Mouse (Mus musculus) ES-CJ7 (cell line): ENCODE results near the gene Zfyve19.

Experiments
- DNase-seq: peaks from one replicate; pipeline ENCODE4 v3.0.0; 2011; ENCODE audit warnings: low read depth, low spot score

The Zfyve19 gene

DNA sequence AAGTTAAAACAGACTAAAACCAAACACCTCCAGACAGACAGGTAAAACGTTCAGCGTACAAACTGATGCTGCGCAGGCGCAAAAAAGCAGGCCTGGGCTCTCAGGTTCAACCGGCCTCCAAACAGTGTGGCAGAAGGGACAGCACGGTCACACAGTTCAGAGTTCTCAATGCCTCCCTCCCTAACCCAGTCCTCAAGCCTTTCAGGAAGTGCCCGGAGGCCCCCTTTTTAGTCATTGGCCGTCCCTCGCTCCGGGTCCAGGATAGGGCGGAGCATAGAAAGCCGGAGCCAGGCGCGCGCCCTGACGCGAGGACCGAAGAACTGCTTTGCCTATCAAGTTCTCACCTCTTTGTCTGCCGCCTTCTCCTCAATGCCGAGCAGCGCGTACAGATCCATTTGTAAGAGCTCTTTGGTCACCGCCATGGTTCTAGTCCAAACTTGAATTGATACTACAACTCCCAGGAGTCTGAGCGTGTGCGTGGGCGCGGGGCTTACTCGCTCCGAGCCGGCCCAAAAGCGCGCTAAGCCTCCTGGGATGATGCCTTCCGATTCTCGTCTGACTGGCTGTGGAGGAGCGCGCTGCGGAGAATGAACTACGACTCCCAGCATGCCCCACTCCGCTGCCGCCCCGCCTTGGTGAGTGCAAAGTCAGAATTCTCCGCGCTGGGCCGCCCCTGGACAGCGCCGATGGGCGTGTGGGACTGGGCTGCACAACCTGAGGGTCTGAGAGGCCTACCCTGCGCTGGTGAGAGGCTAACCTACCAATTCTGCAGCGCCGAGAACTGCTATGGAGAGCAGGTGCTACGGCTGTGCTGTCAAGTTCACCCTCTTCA is at the start of gene Zfyve19, which contains the start of gene Dnajc17:
Zfyve19 (plus strand) TSS at position 274 of the 832 bp plus-strand sequence.
Dnajc17 (minus strand) TSS at position 452 of the 832 bp plus-strand sequence.
- peak; percentile 96 for DNase-seq

DNA sequence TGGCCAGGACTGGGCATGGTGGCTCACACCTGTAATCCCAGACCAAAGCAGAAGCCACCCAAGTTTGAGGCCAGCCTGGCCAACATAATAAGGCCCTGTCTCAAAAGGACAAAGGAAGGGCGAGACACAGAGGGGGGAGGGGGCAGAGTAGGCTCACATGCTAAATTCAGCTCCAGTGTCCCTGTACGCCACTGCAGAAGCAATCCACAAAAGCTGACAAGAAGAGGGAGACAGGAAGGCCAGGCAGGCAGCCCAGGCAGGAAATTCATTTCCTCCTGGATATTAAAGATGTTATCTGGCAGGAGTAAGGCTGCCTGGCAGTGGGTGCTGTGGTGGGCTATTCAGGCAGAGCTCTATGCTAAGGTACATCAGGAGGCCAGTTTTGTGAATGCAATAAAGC is 47.2 kb upstream of the Zfyve19 start:
- DNase-seq = no peak

DNA sequence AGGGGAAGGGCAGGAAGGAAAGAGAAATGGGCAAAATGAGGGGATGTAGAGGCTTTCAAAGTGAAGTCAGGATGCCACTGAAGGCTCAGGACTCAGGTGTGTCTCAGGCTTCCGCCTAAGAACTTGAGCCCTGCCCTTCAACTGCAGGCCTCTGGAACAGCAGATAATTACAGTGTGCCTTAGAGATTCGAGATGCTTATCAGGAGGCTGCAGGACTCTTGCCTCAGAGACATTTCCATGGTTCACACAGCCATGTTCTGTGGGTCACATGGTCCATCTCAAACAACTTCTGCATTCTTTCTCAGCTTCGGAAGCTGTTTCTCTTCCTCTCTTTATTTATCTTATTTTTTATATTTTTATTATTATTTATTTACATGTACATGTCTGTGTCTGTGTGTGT is 45.3 kb upstream of the Zfyve19 start:
- DNase-seq = no peak

DNA sequence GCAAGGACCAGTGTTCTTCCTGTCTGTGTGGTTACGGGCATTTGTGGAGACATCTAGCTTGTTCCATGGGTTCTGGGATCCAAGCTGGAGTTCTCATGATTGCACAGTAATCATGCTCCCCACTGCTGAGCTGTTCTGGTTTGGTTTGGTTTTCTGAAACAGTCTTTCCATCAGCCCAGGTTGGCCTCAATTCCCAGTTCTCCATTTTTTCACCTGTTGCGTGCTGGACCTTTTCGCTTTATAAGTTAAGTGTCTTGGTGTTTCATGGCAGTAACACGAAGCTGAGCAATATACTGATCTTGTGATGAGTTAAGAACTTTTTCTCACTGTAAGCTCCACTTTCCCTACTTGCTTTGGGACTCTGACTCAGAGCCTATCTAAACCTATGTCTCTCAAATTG is 44.4 kb upstream of the Zfyve19 start:
- no peak for DNase-seq

DNA sequence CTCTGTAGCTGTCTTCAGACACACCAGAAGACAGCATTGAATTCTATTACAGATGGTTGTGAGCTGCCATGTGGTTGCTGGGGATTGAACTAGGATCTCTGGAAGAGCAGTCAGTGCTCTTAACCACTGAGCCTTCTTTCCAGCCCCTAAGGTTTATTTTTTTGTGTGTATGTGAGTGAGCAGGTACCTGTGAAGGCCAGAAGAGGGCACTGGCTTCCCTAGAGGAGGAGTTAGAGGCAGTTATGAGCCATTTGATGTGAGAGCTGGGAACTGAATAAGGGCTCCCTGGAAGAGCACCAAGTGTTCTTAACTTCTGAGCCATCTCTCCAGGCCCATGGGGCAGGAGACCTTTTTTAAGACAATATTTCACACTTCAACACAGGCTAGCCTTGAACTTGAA is 43.0 kb upstream of the Zfyve19 start:
- DNase-seq = peak; percentile 61

DNA sequence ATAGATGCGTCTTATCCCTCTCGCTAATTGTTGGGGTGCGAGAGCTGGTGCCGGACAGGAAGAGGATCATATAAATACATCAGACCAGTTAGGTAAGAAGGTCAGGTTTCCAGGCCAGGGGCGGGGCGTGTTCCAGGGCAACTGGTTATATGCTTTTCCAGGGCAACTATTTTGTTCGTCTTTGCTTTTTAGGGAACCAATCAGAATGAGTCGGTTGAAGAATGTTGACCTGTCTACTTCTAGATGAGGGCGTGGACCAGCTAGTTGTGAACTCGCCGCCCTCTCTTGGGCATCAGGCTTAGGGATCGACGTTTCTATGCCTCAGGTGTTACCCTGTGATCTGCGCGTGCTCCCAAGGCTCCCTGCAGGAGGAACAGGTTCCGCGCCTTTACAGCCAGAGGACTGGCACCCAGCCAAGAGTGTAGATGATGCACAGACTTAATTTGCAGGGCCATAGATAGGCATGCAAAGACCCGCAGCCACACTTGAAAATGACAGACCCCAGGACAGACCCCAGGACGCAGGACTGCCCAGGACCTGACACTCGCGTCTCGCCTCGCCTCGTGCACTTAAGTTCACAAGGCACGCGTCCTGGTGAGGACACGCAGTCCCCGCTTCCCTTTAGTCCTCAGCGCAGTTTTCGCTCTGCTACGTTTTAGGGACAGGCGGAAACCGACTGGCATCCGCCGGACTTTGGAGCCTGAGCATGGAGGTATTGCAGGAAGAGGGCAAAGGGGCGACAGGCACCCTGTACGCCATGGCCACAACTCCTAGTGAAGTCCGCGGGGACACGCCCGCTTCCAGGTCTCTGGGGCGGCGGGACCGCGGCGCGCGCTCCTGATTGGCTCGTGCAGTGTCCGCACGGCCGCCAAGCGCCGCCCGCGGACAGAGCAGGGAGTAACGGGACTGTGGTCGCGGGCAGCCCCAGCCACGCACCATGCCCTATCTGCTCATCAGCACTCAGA is 41.2 kb upstream of the Zfyve19 start, which contains the start of gene Gchfr:
Gchfr (plus strand) TSS at position 873 of the 965 bp plus-strand sequence.
- DNase-seq = peak; percentile 54

DNA sequence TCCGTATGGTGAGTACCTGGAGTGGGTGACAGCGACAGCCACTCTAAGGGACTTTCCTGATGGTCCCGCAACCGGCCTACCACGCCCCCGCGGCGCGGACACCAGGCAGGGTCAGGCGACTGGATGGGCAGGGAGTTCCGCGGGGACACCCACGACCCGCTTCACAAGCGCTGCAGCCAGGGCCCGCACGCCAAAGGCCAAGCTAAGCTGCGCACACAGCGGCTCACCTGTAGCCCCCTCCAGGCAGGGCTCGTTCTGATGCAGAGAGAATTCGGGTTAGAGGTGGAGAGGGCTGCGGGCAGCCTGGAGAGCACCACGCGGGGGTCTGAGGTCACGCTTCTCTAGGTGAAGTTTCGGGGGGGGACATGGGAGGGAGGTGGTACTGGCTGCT is 40.6 kb upstream of the Zfyve19 start:
- DNase-seq = no peak

DNA sequence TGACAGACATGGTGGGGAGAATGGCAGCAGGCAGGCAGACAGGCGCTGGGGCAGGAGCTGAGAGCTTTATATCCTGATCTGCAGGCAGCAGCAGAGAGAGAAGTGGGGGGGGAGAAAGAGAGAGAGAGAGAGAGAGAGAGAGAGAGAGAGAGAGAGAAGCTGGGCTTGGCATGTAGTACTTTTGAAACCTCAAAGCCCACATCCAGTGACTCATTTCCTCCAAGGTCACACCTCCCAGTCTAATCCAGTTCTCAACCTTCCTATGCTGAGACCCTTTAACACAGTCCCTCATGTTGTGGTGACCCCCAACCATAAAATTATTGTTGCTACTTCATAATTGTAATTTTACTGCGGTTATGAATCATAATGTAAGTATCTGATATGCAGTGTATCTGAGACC is 38.1 kb upstream of the Zfyve19 start:
- no peak for DNase-seq

DNA sequence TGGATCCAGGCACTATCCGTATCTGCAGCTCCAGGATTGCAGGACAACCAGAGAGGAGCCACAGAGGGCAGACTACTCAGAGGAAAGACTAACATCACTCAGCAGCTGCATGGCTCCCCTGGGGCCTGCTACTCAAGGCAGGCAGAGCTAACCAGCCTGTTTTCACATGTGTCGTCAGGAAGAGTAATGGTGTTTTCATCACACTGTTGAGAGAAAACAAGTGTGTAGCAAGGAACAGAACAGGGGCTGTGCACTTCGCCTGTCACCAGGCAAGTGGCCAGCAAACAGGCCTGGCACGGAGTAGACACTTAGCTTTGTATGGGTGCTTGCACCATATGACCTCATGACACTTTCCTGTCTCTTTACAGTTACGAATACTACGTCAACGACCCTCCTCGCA is 36.8 kb upstream of the Zfyve19 start:
- DNase-seq = no peak

DNA sequence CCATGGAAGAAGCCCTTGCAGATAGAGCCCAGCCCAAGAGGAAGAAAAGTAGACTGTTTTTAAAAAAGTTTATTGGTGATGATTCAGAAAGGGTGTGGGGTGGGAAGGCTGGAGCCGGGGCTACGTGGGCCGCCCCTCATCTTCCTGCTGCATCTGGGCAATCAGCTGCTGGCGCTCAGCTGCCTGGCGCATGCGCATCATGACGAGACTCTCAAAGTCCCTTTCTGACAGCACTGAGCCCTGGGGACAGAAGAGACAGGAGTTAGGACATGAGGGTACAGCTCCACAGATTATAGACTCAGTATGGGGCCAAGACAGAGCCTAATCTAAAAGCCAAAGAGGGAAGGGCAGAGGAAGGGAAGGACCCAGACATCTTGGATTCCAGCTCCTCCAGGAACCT is 36.0 kb upstream of the Zfyve19 start:
- no peak for DNase-seq

DNA sequence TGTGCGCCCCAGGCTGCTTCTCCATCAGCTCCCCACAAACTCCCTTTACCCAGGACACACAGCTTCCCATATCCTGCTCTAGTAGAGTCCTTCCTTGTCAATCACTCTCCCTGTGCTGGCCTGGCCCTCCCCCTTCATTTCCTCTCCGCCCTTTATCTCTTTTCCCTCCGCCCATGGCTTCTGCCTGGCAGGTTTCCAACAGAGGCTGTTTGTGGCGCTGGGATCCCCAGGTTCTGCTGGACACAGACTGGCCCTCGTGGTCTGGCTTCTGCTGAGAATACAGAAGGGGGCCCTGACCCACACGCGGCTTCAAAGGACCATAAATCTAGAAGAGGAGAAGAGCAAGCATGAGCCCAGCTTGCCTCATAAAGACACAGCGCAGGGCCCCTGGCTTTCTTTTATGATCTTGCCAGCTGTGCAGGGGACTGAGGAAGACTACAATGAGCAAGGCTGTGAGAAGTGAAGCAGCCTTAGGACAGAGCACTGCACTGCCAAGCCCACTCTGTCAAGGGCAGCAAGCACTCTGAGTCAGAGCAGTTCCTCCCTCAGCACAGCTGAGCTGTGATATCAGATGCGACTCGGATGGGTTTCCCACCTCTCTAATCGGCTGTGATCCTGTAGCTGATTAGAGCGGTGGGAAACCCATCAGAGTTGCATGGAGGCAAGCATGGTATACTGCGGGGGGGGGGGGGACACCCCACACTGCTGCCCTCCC is 35.4 kb upstream of the Zfyve19 start:
- DNase-seq = no peak

DNA sequence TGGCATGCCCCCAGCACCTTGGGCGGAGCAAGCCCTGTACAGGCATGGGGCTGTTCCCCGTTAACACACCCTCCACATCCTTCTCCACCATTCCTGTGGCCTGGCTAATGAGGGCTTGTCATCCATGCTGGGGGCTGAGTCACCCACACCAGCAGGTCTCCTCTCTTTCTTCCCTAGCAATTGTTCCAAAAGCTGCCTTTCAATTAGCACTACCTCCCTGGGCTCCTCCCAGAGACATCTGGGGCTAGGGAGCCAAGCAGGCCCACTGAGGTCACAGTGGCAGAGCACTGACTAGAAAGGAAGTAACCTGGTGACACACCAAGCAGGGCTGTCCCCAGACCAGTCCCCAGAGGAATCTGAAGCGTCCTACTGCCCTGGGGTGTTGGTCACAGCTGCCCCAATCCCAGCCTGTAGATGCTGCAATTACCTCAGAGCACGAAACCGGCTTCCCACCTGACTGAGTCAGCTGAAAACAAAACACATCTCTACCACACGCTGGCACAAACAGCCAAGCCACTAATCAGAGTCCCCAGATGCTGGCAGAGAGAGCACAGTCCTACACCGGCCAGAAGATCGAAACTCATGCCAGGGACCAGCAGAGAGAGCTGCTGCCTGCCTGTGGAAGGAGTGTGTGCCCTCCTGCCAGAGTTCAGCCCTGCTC is 34.3 kb upstream of the Zfyve19 start, which contains the start of gene Gm14137:
Gm14137 (plus strand) TSS at position 519 of the 661 bp plus-strand sequence.
- DNase-seq = no peak

DNA sequence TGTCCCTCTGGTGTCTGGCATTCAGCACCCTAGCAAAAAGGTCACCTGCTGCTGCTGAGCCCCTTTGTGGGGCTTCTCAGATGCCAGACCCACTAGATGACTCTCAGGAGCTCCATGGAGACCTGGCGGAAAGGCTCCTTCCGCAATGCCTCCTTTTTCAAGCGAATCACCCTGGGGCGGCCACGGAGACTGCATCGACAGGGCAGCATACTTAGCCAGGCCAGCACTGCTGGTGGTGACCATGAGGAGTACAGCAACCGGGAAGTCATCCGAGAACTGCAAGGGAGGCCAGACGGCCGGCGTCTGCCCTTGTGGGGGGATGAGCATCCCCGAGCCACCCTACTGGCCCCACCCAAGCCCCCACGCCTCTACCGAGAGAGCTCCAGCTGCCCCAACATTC is 33.6 kb upstream of the Zfyve19 start:
- no peak for DNase-seq

DNA sequence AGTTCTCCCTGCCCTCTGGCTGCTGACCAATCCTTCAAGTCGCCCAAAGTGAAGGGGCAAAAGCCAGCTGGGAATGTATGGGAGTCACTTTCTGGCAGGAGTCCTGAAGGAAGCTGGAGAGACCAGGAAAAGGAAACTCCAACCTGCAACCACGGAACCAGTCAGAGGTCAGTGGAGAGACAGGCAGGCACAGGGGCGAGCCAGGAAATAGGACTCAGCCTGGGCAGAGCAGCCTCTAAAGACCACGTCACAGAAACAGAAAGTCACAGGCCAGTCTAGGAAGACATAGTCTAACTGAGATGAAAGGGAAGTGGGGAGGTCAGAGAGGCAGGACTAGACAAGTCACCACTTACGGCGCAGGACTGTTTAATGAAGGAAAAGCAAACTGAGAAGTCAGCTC is 32.8 kb upstream of the Zfyve19 start:
- DNase-seq = no peak

DNA sequence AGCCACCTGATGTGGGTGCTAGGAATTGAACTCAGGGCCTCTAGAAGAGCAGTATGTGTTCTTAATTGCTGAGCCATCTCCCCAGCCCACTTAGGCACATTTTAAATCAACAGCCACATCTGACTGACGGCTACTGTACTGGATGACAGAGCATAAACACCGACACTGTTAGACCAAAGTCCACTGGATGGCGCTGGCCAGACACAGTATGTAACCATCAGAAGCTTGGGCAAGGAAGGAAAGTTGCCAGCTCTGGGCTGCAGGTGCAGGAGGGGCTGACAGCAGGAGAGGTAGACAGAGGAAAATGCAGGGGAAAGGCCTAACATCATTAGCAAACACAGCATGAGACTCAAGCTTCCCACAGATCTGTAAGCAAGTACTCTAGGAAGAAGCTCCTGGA is 31.7 kb upstream of the Zfyve19 start:
- peak; percentile 37 for DNase-seq

DNA sequence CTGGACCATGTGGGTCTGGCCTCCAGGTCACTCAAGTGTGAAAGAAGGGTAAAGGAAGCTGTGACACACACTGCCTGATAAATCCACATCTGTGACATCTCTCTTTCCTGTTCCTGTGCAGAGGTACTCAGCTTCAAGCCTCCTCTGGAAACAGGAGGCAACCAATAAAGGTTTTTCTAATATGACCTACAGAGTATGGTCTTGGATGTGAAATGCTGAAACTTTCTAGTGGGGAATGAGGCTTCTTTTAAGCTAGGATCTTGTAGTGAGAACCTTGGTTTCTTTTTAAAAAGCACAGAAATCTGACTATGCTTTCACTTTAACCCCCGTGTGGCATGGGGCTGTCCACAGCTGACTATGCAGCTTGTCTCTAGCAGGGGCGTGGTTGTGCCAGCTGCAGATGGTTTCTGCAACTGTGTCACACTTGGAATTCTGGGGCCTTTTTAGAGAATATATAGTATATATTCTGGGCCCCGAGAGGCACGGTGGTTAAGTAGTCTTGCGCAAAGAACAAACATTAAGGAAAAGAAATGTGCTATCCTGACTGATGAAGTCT is 31.0 kb upstream of the Zfyve19 start:
- DNase-seq = no peak

DNA sequence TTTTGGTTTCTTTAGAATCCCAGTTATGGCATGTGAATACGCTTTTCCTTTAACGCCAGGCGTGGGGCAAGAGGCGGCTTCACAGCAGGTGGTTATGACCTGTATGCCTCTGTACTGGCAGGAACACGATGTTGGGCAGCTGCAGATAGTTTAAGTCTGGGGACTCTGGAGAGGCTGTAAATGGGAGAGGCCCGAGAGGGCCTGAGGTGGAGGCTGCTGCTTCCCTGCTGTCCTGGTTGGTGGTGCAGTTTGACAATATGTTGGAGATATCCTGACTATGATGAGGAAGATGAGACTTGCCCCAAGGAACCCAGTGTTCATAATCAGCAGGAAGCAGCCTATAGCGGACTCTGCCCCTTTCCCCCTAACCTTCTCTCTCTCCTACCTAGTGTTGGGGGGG is 25.5 kb upstream of the Zfyve19 start:
- no peak for DNase-seq

DNA sequence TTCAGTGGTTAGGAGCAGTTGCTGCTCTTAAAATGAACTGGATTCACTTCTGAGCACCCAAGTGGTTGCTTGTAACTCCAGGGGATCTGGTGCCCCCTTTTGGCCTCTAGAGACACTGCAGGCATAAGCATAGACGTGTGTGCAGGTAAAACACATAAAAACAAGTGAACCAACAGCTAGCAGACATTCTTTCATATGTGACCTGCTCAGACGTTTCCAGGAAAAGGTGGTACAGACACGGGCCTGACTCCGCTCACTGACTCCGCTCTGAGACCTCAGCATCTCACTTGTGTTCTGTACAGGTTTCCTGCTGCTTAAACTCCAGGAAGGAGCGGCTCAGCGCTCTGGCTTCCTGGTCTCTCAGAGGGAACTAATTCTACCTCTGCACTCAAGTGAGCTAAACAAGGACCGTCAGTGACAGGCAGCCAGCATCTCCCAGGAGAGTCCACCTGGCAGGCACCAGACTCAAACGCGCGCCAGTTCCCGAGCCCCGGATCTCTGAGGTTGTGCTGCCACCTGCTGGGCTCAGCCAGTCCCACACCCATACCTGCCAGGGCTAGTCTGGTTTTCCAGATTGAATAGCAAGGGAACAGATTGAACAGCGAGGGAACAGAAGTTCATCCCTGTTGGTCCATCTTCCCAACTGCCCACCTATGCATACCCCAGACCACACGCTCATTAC is 19.2 kb upstream of the Zfyve19 start:
- DNase-seq = peak; percentile 73

DNA sequence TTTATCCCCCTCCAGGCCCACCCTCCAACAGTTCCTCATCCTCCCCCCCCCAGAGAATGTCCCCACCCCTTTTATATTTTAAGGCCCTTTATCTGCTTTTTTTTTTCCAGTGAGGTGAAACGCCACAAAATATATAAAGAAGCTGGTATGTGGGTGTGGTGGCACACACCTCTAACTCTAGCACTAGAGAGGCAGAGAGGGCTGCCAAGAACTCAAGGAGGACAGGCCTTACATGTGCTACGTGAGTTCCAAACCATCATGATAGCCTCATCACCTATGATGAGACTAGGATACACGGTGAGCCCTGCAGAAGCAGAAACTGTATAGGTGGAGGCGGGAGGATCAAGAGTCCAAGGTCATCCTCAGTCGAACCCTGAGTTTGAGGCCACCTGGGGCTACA is 17.4 kb upstream of the Zfyve19 start:
- DNase-seq = no peak

DNA sequence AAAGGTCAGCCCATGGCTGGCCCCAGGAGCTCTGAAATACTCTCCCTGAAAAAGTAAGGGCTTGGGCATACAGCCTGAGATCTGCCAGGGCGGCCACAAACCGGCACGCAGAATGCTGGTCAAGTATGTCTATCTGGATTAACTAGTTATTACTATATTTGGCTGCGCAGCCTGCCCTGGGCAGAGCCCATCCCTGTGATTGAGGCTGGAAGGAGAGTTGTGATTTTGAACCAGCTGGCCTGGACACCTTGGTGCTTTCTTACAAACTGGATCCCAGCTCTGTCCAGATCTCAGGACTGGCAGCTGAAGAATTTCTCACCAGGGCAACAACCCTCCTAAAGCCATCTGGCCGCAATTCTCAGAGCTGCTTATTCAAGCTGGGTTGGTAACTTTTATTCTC is 14.3 kb upstream of the Zfyve19 start:
- DNase-seq = no peak
